Mouse (Mus musculus) midbrain, embryonic 10.5 days (tissue): ENCODE data around the gene Ctnna3. TPM values are rescaled to one million over a fixed set of nuclear protein-coding genes. Genes with fewer than 3 reads are reported as not detected.
"Not testable (repeated sequence)": the region's sequence is repeated elsewhere in the genome, so short reads cannot be mapped to it uniquely, and the experiment has no call there.

Experiments used
- DNase-seq: peaks from one replicate; pipeline ENCODE4 v3.0.0-alpha.2; 2017; ENCODE audit warnings: low spot score
- H3K27ac ChIP-seq: fragments of 300-500 bp; sonication (generic); replicated peaks from 2 replicates; pipeline ENCODE4 v1.5.1; 2016; ENCODE audit warnings: mild to moderate bottlenecking
- H3K27me3 ChIP-seq: fragments of 300-500 bp; sonication (generic); 2 replicates; pipeline ENCODE4 v1.6.1; 2016; ENCODE audit warnings: low read depth, mild to moderate bottlenecking; ENCODE audit not compliant: poor library complexity, severe bottlenecking
- H3K36me3 ChIP-seq: fragments of 300-500 bp; sonication (generic); 2 replicates; pipeline ENCODE4 v1.6.1; 2016; ENCODE audit warnings: mild to moderate bottlenecking, moderate library complexity
- H3K4me1 ChIP-seq: fragments of 300-500 bp; sonication (generic); 2 replicates; pipeline ENCODE4 v1.6.1; 2016
- H3K4me3 ChIP-seq: fragments of 300-500 bp; sonication (generic); 2 replicates; pipeline ENCODE4 v1.5.1; 2016; ENCODE audit warnings: mild to moderate bottlenecking, moderate library complexity
- H3K9me3 ChIP-seq: fragments of 300-500 bp; sonication (generic); replicated peaks from 2 replicates; pipeline ENCODE4 v1.6.1; 2016; ENCODE audit warnings: mild to moderate bottlenecking
- WGBS: fragments of 180-500 bp; shearing (Covaris S2); methylation state at CpG from one replicate; pipeline ENCODE4 v1.1.7; 2016; 5-methylcytosine and 5-hydroxymethylcytosine counted together
- polyA plus RNA-seq: library from polyadenylated mRNA; unstranded; fragments of >200 nt; fragmentation: Nextera tagmentation; extraction: Ambion mirVana; gene quantifications from 2 replicates; pipeline ENCODE4 v1.2.1, GENCODE M21; 2016

Gene Ctnna3
- polyA plus RNA-seq, 1 experiment from 2014 or later = 0.05 TPM

DNA sequence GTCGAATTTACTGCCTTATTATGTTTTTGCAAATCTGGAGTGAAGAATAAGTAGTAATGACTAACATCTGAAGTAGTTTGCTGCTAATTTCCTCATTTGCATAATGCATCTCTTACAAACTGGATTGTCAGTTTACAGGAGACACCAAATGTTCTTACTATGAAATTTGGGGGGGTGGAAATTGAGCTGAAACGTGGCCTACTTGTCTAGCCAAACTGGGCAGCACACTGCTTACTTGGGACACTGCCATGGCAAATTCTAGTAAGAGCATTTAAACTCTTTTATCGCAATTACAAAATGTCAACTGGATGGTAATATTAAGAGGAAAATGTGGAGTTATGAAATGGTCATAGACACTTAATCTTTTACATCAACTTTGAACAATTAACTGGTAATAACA is 716.6 kb downstream of the Ctnna3 start:
- H3K4me3 ChIP-seq = no peak overlapping the region
- no peaks in the 10 kb centered on the region for H3K36me3 ChIP-seq
- no peak for DNase-seq
- WGBS = 84% methylated on average over 3 of the region's 3 CpGs
- no peaks in the 10 kb centered on the region for H3K27me3 ChIP-seq
- H3K27ac ChIP-seq = no peak overlapping the region
- no peaks in the 10 kb centered on the region for H3K9me3 ChIP-seq
- H3K4me1 ChIP-seq = no peaks in the 10 kb centered on the region

DNA sequence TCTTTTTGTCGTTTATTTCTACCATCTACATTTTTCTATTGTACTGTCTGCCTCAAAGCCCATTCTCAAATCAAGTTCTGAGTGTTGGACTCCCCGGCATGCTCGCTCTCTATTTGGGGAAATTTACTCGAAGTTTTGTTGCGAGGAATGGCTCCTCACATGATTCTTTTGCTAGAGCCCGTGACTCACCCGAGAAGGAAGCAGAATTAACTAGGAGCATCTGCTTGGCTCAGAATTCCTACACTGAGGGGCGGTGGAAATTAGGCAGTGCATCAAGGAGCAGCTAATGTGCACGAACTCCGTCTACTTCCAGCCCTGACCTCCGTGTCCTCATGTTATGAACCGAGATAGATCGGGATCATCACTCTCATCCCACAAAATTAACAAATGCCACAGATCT is 751.8 kb downstream of the Ctnna3 start:
- Histone ChIP-seq H3K27ac (no peak overlapping the region), H3K4me1 (0 out of 2 replicates have a peak, but pooled peaks cover 3% of the 10 kb centered on the region), H3K36me3 (no peaks in the 10 kb centered on the region), H3K4me3 (no peak overlapping the region), H3K9me3 (no peaks in the 10 kb centered on the region), H3K27me3 (no peaks in the 10 kb centered on the region)
- no peak for DNase-seq
- 90% methylated on average over 13 of the region's 13 CpGs for WGBS

DNA sequence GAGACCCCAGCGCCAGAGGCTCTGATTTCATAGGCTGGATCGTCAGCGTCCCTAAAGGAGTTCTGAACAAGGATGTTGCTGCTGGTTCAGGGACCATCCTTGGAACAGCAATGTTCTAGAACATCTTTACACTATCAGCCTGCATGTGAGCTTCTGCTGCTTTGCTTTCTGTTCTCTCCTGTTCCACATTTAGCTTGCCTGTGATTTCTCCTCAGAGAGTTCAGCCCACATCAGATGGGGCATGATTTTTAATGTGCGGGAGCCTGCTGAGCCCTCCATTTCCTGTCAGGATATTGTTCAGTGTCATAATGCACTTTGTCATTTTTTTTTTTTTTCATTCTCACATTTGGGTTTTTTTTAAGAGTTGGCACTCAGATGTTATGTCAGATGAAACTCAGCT is 752.8 kb downstream of the Ctnna3 start:
- Histone ChIP-seq H3K4me1 (0 out of 2 replicates have a peak, but pooled peaks cover 3% of the 10 kb centered on the region), H3K9me3 (no peaks in the 10 kb centered on the region), H3K36me3 (no peaks in the 10 kb centered on the region), H3K4me3 (no peak overlapping the region), H3K27ac (no peak overlapping the region), H3K27me3 (no peaks in the 10 kb centered on the region)
- WGBS = 94% methylated on average over 4 of the region's 4 CpGs
- no peak for DNase-seq

DNA sequence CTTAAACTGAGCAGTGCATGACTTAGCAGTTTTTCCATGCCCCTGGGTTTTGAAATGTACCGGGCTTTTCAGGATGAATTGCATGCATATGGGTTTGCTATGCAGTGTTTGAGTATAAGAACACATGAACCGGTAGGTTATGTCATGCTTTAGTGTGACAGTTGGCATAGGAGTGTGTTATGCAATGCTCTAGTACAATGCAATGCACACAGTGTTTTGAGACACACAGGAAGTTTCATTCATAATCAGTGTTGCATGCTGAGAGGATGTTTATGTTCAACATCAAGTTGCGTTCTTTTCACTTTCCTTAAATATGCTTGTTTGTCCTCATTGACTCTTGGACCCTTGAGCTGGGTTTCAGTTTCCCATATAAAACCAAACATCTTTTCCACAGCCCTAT is 758.1 kb downstream of the Ctnna3 start:
- Histone ChIP-seq H3K27ac (no peak overlapping the region), H3K36me3 (no peaks in the 10 kb centered on the region), H3K4me3 (no peak overlapping the region), H3K9me3 (no peaks in the 10 kb centered on the region), H3K27me3 (no peaks in the 10 kb centered on the region), H3K4me1 (no peaks in the 10 kb centered on the region)
- WGBS = 92% methylated on average over 3 of the region's 3 CpGs
- DNase-seq = no peak

DNA sequence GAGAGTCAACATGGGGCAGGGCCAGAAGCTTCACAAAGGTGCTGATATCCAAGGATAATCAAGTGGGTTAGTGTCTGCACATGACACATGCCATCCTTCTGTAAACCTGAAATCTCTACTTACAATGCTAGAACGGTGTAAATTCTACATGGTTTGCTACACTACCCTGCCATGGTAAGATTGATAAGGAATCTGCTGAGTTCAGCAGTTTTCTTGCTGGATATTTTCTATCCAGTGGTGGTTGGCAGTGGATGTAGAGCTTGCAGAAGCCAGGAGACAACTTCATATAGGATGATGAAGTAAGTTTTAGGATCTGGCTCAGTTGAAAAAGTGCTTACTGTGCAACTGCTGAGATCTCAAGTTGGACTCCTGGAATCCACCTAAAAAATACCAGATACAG is 767.7 kb downstream of the Ctnna3 start:
- Histone ChIP-seq H3K27me3 (no peaks in the 10 kb centered on the region), H3K36me3 (no peaks in the 10 kb centered on the region), H3K4me3 (no peak overlapping the region), H3K27ac (no peak overlapping the region), H3K9me3 (no peaks in the 10 kb centered on the region), H3K4me1 (no peaks in the 10 kb centered on the region)
- DNase-seq = no peak
- 84% methylated on average over 1 of the region's 1 CpGs for WGBS

DNA sequence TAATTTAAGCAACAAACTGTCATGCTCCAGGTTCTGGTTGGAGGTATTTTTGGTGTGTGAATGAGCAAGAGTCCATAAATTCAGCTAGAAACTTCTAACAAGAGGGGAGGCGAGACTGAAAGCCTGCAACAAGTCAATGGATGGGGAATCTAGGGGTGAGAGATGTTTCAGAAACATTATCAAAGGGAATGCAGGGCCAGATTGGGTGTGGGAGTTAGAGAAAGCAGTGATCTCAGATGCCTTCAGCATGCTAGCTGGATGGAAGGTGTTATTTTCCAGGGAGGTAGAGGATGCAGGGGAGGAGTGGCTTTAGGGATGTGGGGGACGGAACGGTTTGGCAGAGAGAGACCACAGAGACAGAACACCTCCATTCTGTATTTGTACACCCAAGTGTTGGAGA is 785.7 kb downstream of the Ctnna3 start:
- no peak overlapping the region for H3K4me3 ChIP-seq
- no peaks in the 10 kb centered on the region for H3K4me1 ChIP-seq
- no peaks in the 10 kb centered on the region for H3K27me3 ChIP-seq
- no peak for DNase-seq
- WGBS = 89% methylated on average over 3 of the region's 3 CpGs
- H3K9me3 ChIP-seq = no peaks in the 10 kb centered on the region
- no peak overlapping the region for H3K27ac ChIP-seq
- no peaks in the 10 kb centered on the region for H3K36me3 ChIP-seq

DNA sequence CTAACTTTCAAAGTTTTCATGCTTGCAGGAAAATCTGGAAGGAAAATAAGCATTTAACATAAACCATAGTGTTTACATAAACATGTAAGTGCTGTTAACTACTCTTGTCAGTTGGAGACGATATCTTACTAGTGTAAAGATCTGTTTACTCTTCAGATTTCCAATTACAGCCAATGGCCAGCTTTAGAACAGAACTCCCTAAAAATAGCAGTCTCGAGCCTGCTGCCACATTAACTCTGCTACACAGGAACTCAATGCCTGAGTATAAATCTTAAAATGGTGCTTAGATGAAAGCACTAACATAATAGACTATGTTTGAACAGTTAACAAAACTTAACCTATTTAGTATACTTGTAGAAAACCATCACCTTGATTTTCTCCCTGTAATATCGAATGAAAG is 793.1 kb downstream of the Ctnna3 start:
- no peak overlapping the region for H3K4me3 ChIP-seq
- no peaks in the 10 kb centered on the region for H3K36me3 ChIP-seq
- no peaks in the 10 kb centered on the region for H3K9me3 ChIP-seq

DNA sequence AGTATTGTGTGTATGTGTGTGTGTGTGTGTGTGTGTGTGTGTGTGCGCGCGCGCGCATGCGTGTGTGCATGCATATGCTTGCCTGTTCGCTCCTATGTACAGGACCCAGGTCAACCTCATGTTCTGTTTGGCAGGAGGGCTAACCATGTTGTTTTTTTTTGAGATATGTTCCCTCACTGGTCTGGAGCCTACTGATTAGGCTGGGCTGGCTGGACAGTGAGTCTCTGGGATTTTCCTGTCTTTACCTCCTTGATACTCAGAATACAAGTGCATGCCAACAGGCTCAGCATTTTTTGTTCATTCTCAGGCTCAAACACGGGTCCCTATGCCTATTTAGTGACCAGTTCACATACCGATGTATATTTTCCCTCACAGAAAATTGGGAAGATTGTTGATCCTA is 794.1 kb downstream of the Ctnna3 start:
- Histone ChIP-seq H3K27me3 (no peaks in the 10 kb centered on the region), H3K36me3 (no peaks in the 10 kb centered on the region), H3K9me3 (no peaks in the 10 kb centered on the region), H3K27ac (no peak overlapping the region), H3K4me3 (no peak overlapping the region), H3K4me1 (no peaks in the 10 kb centered on the region)
- WGBS = 97% methylated on average over 9 of the region's 9 CpGs
- no peak for DNase-seq

More for the DNA sequence above, 793.1 kb downstream of the Ctnna3 start:
- Histone ChIP-seq H3K27ac (no peak overlapping the region), H3K27me3 (no peaks in the 10 kb centered on the region), H3K4me1 (no peaks in the 10 kb centered on the region)
- no peak for DNase-seq
- 79% methylated on average over 3 of the region's 3 CpGs for WGBS

DNA sequence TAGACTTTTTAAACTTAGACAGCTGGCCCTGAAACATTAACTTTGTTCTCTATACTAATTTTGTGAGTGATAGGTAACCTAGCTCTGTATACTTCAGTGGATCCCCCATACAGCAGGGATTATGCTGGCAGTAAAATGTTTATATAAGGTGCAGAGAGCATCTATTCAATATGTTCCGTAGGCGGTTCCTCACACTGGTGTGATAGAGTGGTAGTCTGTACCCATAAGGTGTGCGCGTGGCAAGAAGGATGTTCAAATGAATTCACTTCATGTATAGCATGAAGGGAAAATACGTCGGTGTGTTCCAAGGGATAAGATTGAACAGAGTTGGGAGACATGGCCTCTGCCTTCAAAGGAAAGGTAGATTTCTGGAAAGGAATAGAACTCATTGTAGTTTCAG is 794.5 kb downstream of the Ctnna3 start:
- Histone ChIP-seq H3K36me3 (no peaks in the 10 kb centered on the region), H3K4me1 (no peaks in the 10 kb centered on the region), H3K4me3 (no peak overlapping the region), H3K9me3 (no peaks in the 10 kb centered on the region), H3K27ac (no peak overlapping the region), H3K27me3 (no peaks in the 10 kb centered on the region)
- DNase-seq = no peak
- 93% methylated on average over 6 of the region's 6 CpGs for WGBS

DNA sequence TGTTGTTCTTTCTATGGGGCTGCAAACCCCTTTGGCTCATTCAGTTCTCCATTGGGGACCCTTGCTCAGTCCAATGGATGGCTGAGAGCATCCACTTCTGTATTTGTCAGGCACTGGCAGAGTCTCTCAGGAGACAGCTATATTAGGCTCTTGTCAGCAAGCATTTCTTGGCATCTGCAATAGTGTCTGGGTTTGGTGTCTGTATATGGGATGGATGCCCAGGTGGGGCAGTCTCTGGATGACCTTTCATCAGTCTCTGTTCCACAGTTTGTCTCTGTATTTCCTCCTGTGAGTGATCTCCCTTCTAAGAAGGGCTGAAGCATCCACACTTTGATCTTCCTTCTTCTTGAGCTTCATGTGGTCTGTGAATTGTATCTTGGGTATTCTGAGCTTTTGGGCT is 795.9 kb downstream of the Ctnna3 start:
- not testable (repeated sequence) for H3K4me3 ChIP-seq, H3K27ac ChIP-seq, H3K4me1 ChIP-seq, H3K9me3 ChIP-seq, H3K27me3 ChIP-seq, H3K36me3 ChIP-seq, DNase-seq

DNA sequence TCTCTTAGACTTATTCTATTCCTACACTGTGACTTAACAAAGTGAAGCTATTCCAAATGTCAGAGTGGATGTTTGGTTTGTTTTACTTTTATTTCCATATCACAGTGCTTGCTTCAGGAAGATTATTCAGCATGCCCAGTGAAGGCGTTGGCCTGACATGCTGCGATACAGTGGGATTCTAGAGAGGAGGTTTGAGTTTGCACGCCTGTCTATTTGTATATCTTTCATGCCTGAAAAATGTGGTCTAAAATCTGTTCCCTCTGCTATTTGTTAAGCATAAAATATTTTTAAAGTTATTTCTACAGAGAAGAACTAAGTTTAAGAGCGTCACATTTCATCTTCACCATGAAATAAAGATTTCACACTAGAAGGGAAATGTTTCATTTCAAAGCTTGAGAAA is 813.5 kb downstream of the Ctnna3 start:
- Histone ChIP-seq H3K9me3 (no peaks in the 10 kb centered on the region), H3K4me3 (no peak overlapping the region), H3K27me3 (no peaks in the 10 kb centered on the region), H3K27ac (no peak overlapping the region), H3K4me1 (no peaks in the 10 kb centered on the region), H3K36me3 (no peaks in the 10 kb centered on the region)
- WGBS = 95% methylated on average over 4 of the region's 4 CpGs
- no peak for DNase-seq

DNA sequence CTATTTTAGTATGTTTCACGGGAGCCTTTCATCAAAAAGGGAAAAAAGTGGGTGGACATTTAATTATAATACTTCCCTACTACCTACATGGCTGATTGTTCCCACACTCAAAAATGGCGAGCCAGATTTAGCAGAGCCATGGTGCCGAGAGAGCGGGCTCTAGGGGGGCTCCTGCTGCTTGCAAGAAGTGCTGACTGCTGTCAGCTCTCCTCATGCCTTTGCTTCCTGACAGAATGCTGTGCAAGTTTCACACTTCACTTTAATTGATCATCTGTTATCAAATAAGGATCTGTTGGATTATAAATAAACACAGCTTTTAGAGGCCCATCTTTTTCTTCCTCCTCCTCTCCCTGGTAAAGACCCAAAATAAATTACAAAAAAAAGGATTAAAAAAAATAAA is 838.3 kb downstream of the Ctnna3 start:
- H3K36me3 ChIP-seq = no peaks in the 10 kb centered on the region
- no peaks in the 10 kb centered on the region for H3K4me1 ChIP-seq
- no peak overlapping the region for H3K4me3 ChIP-seq
- no peaks in the 10 kb centered on the region for H3K9me3 ChIP-seq
- H3K27me3 ChIP-seq = no peaks in the 10 kb centered on the region
- WGBS = 86% methylated on average over 4 of the region's 4 CpGs
- DNase-seq = no peak
- no peak overlapping the region for H3K27ac ChIP-seq

DNA sequence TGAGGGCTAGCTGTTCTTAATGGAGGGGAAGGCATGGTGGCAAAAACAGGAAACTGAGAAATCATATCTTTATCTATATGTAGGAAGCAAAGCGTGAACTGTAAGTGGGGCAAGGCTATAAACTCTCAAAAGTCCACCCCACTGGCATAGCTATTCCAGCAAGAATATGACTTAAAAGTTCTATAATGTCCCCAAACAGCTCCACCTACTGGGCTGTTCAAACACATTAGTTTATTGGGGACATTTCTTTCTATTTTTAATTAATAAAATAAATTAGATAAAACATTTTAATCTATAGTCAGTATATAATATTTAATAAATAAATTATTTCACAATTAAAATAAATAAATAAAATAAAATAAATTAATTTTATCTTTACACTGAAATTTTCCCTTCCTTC is 845.2 kb downstream of the Ctnna3 start:
- H3K4me1 ChIP-seq = no peaks in the 10 kb centered on the region
- H3K9me3 ChIP-seq = no peaks in the 10 kb centered on the region
- DNase-seq = no peak
- H3K27me3 ChIP-seq = no peaks in the 10 kb centered on the region
- no peak overlapping the region for H3K27ac ChIP-seq
- H3K4me3 ChIP-seq = no peak overlapping the region
- no peaks in the 10 kb centered on the region for H3K36me3 ChIP-seq
- 73% methylated on average over 1 of the region's 1 CpGs for WGBS

DNA sequence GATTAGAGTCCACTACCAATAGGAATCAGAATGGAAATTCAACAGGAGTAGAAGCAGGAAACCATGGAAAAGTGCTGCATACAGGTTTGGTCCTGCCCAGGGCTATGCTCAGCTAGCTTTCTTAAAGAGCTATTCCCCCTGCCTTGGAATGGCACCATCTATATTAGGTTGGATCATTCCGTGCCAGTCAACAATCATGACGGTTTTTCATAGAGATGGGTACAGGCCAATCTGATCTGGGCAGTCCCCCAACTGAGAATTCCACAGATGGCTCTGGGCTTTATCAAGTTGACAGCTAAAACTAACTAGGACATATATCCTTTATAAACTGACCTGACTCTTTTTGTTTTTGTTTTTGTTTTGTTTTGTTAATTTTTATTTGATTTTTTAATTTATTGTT is 848.9 kb downstream of the Ctnna3 start:
- H3K27ac ChIP-seq = no peak overlapping the region
- no peak overlapping the region for H3K4me3 ChIP-seq
- H3K27me3 ChIP-seq = no peaks in the 10 kb centered on the region
- H3K4me1 ChIP-seq = no peaks in the 10 kb centered on the region
- no peak for DNase-seq
- 92% methylated on average over 2 of the region's 2 CpGs for WGBS
- H3K36me3 ChIP-seq = no peaks in the 10 kb centered on the region
- no peaks in the 10 kb centered on the region for H3K9me3 ChIP-seq
